Mouse (Mus musculus) cerebellum, adult 2 months (tissue): Measurements from ENCODE around the gene Siglecg.

Source experiments
- CTCF ChIP-seq: fragments of 200-500 bp; IDR thresholded peaks from 2 replicates; pipeline ENCODE4 v1.5.1; 2011; ENCODE audit warnings: low read depth, mild to moderate bottlenecking, control low read depth, low read length, moderate library complexity, borderline replicate concordance; ENCODE audit not compliant: insufficient read depth
- POLR2A ChIP-seq: fragments of 200-500 bp; IDR thresholded peaks from 2 replicates; pipeline ENCODE4 v1.6.1; 2011; ENCODE audit warnings: low read length, control low read depth, borderline replicate concordance; ENCODE audit not compliant: insufficient read depth

GRCm38 (mm10) chr7:43452609-43453008 is 44.6 kb downstream of the Siglecg start:
- no peak for TF ChIP-seq CTCF
- TF ChIP-seq POLR2A = no peak
